Mouse (Mus musculus) neural tube, embryonic 13.5 days (tissue): ENCODE results near the gene Zfyve21. TPM values are rescaled to one million over a fixed set of nuclear protein-coding genes. Genes with fewer than 3 reads are reported as not detected.

Source experiments
- polyA plus RNA-seq: library from polyadenylated mRNA; unstranded; fragments of >200 nt; fragmentation: Nextera tagmentation; extraction: Ambion mirVana; gene quantifications from 2 replicates; pipeline ENCODE4 v1.2.1, GENCODE M21; 2015

Zfyve21 gene
- polyA plus RNA-seq, 1 experiment from 2014 or later: 41.4 TPM

Other genes with a start within 250 kb of the Zfyve21 start
- 53.1 and 61.5 TPM in 2 replicates for gene Mark3, start 239.6 kb upstream of the Zfyve21 start, polyA plus RNA-seq
- gene Ckb, start 141.8 kb upstream of the Zfyve21 start, polyA plus RNA-seq: 1,774 and 1,823 TPM in 2 replicates
- gene Trmt61a, start 136.1 kb upstream of the Zfyve21 start, polyA plus RNA-seq: 7.2 and 8.5 TPM in 2 replicates
- gene Bag5, start 100.9 kb upstream of the Zfyve21 start, polyA plus RNA-seq: 57.6 and 66.2 TPM in 2 replicates
- 52.0 and 59.1 TPM in 2 replicates for gene Apopt1, start 100.9 kb upstream of the Zfyve21 start, polyA plus RNA-seq
- 593 and 603 TPM in 2 replicates for gene Klc1, start 55.3 kb upstream of the Zfyve21 start, polyA plus RNA-seq
- gene Xrcc3, start 297 bp upstream of the Zfyve21 start, polyA plus RNA-seq: 2.6 and 2.8 TPM in 2 replicates
- 24.1 and 26.9 TPM in 2 replicates for gene Ppp1r13b, start 93.9 kb downstream of the Zfyve21 start, polyA plus RNA-seq
- 737 and 818 TPM in 2 replicates for gene Atp5mpl, start 152.8 kb downstream of the Zfyve21 start, polyA plus RNA-seq
- 0.74 and 1.4 TPM in 2 replicates for gene Tdrd9, start 157.4 kb downstream of the Zfyve21 start, polyA plus RNA-seq
- gene Rd3l, start 167.1 kb downstream of the Zfyve21 start, polyA plus RNA-seq: not detected in 2 replicates